Mouse (Mus musculus): ENCODE measurements around the gene Fars2.

GRCm38 (mm10) chr13:36105591-36105990 lies 11.6 kb upstream of the Fars2 start:
- TF ChIP-seq CTCF (IDR thresholded peaks at IDR 0.05; ENCODE audit: control insufficient read depth, insufficient read depth, insufficient replicate concordance, low read depth, low read length) (no peak), POLR2A (IDR thresholded peaks at IDR 0.05; ENCODE audit: control insufficient read depth, low read depth, low read length) (no peak)

Measured in testis, adult 2 months (tissue).